Mouse (Mus musculus) thymus, postnatal 10 days (tissue): ENCODE measurements at regions not wholly inside any gene's neighbourhood (a gene's known extent, or its start where the extent isn't known, plus 50 kb on each side); places are given as distances from the start of the nearest gene placed in this dataset.

Experiments
- DNase-seq, 2 experiments: peaks; one replicate each; pipeline ENCODE4 v3.0.0; 2021; ENCODE audit warnings: low spot score in 2 of 2

DNA sequence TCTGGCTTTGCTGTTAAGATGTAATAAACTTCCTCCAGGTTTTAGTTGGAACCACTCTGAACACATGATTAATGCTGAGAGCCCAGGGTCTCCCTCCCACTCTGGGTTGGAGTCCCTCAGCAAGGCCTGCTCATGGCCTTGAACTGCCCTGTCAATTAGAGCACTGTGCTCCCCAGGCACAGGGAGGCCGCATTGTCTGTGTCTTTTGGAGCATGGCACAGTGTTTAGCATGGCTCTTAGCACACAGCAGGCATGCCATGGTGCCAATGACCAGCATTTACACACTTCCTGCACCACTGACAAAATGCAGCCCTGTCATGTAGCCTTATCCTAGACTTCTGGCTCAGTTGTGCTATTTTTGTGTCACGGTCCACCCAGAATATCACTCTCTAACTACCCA, 398.2 kb upstream of the Mmadhc start:
- no peak for DNase-seq

- no peak for DNase-seq
These were observed 397.3 kb upstream of the Mmadhc start for GRCm38 (mm10) chr2:50693784-50694350.

DNA sequence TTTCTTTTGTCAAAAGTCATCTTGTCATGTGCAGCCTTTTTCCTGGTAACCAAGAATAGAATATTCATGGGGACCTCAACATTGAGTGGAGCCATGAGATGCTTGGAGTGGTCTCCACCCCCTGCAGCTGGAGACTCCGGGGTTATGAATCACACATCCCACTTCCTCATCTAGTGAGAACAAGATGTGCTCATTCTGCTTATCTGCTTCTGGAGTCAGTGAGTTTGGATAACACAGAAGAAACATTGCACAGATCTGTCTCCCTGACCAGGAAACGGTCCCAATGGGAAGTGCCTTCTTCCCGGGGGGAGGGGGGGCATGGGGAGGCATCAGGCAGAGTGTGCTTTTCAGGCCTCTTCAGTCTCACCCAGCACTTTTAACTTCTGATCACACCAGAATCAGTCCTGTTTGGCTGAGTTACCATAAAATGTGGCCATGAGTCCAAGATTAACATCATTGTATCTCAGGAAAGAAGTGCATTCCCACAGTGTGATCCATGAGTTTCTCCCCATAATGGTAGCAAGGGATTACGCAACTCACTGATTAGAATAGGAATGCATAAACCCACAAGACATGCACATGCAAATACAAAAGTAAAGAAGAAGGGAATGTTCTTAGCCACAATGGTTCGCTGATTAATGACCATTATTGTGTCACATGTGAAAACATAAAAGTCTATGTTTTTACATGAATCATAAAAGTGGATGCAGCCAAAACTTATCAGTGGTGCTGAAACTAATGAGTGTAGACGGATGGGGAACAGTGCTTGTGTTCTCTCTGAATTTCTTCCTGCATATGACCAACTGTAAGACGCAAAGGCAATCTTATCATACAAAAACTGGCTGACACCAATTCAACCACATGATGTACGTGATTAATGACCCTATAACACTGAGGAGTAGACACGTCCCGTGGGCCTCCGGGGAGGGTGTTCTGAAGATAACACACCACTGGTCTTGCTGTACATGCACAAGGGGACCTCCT, 393.8 kb upstream of the Mmadhc start:
- DNase-seq: no peak

DNA sequence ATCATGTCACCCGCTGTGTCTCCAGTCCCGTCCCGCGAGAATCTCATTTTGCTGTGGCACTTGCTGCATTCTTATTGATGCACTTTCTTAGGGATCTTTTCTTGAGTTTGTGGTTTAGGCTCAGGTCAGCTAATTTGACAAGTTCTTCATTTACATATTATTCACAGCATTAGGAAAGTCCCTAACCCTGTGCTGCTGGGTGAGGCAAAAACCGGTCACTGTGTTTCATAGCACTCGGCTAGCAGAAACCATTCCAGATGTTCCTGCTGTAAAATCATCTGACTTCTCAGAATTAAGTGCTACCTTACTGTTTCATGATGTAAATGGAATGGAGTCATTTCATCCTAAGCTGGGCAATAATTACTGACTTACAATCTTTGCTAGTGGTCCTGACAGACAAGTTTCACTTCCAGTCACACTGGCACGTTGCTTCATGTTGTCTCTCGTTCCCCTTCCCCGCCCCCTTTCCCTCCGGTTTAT, 391.1 kb upstream of the Mmadhc start:
- no peak for DNase-seq

DNA sequence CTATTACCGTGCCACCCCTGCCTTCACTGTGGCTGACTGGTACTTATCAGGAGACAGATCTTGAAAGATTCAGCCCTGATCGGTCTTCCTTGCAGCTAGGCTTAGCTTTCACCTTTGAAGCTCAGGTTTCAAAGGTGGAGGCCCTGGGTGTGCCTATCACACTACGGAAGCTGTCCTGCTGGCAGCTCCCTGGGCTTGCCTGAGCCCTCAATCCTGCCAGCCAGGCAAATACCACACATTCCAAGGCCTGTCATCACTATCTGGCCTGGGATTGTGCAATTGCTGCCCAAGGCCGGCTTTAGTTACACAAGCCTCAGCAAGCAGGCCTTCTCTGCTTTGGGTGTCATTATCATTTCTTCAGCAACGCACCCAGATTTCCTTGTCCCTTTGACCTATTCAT, 390.6 kb upstream of the Mmadhc start:
- DNase-seq: no peak

DNA sequence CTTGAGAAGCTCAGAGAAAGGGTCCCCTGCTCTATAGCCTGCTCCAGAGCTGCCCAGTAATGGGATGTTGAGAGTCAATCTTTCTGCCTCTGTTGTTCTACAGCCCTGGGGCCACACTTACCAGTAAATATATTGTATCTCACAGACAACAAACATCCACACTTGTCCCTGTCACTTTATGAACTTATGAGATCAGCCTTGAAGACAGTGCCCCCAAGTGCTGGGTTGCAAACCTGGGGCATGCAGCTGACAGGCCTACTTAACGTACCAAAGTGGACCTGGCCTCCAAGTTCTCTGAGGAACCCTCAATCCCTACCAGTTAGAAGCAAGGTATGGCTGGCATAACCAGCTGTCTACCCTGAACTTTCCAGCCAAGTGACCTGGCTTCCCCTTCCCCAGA, 380.9 kb upstream of the Mmadhc start:
- peak; percentile 4 to 11 for DNase-seq

- no peak for DNase-seq
These were observed 379.3 kb upstream of the Mmadhc start for GRCm38 (mm10) chr2:50675736-50676550.

GRCm38 (mm10) chr2:50674856-50675175, 378.2 kb upstream of the Mmadhc start:
- no peak for DNase-seq

- no peak for DNase-seq
These were observed 377.7 kb upstream of the Mmadhc start for GRCm38 (mm10) chr2:50674151-50674855.

DNA sequence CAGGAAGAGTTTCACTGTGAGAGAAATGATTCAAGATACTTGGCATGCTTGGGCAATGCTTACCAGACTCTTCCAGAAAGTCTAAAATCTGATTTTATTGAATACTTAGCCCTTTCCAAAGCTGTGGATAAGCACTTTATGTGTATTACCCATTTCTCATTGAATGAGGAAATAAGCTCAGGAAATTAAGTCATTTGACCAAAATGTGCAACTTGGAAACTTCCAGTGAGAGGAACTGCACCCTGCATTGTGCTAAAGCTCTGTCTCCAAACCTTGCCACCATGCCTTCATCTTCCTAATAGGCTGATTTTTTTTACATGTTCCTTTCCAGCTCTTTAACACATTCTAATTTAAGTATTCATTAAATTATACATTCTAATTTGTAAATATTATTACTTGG, 372.7 kb upstream of the Mmadhc start:
- DNase-seq: no peak

DNA sequence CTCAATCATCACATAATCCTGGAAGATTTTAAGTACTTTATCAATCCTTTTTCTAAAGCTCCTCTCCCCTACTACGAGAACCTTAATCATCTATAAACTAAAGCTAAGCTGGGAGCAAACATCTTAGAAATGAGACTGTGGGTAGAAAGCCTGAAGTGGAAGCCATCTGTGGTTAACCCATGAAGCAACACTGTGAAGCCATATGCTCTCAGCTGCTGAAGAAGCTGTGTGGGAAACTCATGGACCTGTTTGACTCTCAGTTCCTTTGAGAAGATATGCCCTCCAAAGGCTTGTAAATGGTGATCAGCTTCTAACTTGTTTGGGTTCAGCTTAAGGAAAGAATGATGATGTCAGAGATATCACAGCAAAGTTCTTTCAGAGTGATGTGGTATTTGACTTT, 372.2 kb upstream of the Mmadhc start:
- DNase-seq: no peak

DNA sequence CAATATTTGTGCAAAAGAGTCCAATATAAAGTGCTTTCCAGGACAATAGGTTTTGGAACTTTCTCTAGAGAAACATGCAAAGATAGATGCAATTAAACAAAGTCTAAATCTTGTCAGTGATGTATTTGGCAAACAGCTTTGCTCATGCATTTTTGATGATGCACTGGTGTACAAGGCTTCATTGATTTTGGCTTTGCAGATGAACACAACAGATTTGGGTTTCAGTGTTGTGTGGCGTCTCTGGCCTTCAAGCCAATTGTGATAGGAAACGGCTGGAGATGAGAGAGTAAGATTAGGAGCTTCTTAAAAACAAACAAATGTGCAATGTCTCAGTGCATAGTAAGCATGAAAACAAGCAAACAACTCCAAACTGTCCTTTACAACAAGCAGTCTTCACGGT, 370.6 kb upstream of the Mmadhc start:
- DNase-seq: no peak

- no peak for DNase-seq
These were observed 365.9 kb upstream of the Mmadhc start for GRCm38 (mm10) chr2:50662504-50662903.

DNA sequence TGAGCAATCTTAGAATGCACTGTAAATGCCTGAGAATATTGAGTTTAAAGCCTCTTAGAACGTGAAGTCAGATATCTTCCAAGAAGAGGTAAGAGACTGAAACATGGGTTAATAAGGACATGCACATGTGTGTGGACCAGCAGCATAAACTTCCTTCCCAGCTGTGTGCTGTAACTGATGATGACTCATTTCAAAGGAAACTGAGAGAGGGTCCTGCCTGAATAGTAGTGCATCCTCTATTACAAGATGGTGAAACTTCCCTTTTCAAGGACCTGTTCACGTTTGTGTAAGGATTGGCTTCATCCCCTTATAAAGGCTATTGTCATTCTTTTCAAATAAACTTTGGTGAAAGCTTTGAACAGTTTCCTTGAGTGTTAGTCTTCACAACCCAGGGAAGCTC, 363.4 kb upstream of the Mmadhc start:
- no peak for DNase-seq

- DNase-seq: no peak
These were observed 361.2 kb upstream of the Mmadhc start for GRCm38 (mm10) chr2:50657826-50658225.

- DNase-seq: no peak
These were observed 359.8 kb upstream of the Mmadhc start for GRCm38 (mm10) chr2:50656351-50656750.

GRCm38 (mm10) chr2:50654953-50655324, 358.3 kb upstream of the Mmadhc start:
- no peak for DNase-seq

- DNase-seq: no peak
These were observed 357.8 kb upstream of the Mmadhc start for GRCm38 (mm10) chr2:50654221-50654952.

DNA sequence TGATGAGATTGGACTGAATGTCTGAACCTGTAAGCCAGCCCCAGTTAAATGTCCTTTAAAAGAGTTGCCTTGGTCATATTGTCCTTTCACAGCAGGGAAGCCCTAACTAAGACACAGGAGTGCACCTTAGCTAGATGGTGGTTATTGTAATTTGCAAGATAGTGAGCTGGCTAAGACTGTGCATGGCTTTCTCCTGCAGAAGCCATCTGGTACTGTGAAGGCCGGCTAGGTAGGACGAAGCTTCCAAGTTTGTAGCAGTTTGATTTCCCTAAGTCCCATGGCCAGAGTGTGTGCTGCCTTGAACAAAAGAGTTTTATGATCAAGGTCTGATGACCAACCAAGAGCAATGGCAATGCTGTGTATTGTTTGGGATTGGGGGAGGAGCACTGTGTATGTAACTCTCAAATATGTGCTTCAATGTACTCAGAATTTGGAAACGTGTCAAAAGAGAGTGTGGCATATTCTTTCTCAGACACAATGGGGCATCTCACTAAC, 356.6 kb upstream of the Mmadhc start:
- DNase-seq: no peak

DNA sequence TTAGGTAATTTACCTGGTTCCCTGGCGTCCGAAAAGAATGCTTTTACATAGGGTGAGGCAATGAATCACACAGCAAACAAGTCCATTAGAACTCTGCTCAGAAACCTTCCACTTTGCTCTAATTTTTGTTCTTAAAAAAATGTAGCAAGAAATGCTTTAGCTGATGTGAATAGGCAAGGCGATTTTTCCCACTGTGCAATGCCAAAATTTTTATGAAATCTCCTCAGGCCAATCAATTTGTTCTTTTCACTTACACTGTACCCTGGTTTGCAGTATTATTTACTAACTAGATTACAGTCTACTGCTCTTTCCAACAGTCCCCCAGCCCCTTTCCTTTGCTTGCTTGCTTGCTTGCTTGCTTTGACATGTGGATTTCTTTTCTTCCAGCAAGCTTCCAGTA, 353.1 kb upstream of the Mmadhc start:
- no peak for DNase-seq

GRCm38 (mm10) chr2:50643219-50643618, 346.6 kb upstream of the Mmadhc start:
- no peak for DNase-seq
